Mouse (Mus musculus): Measurements from ENCODE around the gene Arrb1.

GRCm38 (mm10) chr7:99540016-99540415, 4.8 kb downstream of the Arrb1 start:
- no peak for TF ChIP-seq CTCF (IDR thresholded peaks at IDR 0.05; ENCODE audit: borderline replicate concordance, extremely low read depth, insufficient read depth, insufficient read length)
- no peak for TF ChIP-seq POLR2A (IDR thresholded peaks at IDR 0.05; ENCODE audit: borderline replicate concordance, extremely low read depth, insufficient read depth, insufficient read length, poor library complexity, severe bottlenecking)
